Mouse (Mus musculus) layer of hippocampus, postnatal 14 days (tissue): ENCODE data around the gene Tep1. TPM values are rescaled to one million over a fixed set of nuclear protein-coding genes. Genes with fewer than 3 reads are reported as not detected.
"Not testable (repeated sequence)": the region's sequence is repeated elsewhere in the genome, so short reads cannot be mapped to it uniquely, and the experiment has no call there.

ENCODE experiments used
- DNase-seq, 2 experiments: peaks; one replicate each; pipeline ENCODE4 v3.0.0; 2021 to 2022; ENCODE audit warnings: low spot score in 2 of 2, mixed read lengths in 1 of 2
- long read RNA-seq, 2 experiments: library from polyadenylated mRNA; stranded (forward); transcript quantifications; one replicate each; pipeline ENCODE4 v2.0.0; 2021
- total RNA-seq, 2 experiments: library from RNA; stranded (reverse); gene quantifications; 2 replicates each; pipeline ENCODE4 v1.2.3; 2021

Gene Tep1
- total RNA-seq = 1 to 10 TPM; 2.7 to 6.1 TPM
- long read RNA-seq, experiment 1, partial matches to known transcripts = 1 of 1 reads
- long read RNA-seq, experiment 1, other reads (novel, unspliced or antisense) = 0 of 1 reads
- long read RNA-seq, experiment 2, partial matches to known transcripts = 1 of 1 reads
- long read RNA-seq, experiment 2, other reads (novel, unspliced or antisense) = 0 of 1 reads

- DNase-seq = peak; percentile 14 to 43
Observed at GRCm38 (mm10) chr14:50869889-50870804, at the start of gene Tep1. Gene Tep1 (minus strand): TSS chr14:50870560.

GRCm38 (mm10) chr14:50911356-50911755 lies 41.0 kb upstream of the Tep1 start:
- DNase-seq = no peak

GRCm38 (mm10) chr14:50908126-50908525 lies 37.8 kb upstream of the Tep1 start:
- DNase-seq = no peak

- DNase-seq = not testable (repeated sequence)
Observed at GRCm38 (mm10) chr14:50905327-50905726, 35.0 kb upstream of the Tep1 start.

GRCm38 (mm10) chr14:50904828-50905129 lies 34.4 kb upstream of the Tep1 start:
- no peak for DNase-seq

- DNase-seq = peak; percentile 9 to 19
Observed at GRCm38 (mm10) chr14:50903973-50904827, 33.8 kb upstream of the Tep1 start.

GRCm38 (mm10) chr14:50897992-50898391 lies 27.6 kb upstream of the Tep1 start:
- DNase-seq = not testable (repeated sequence)

GRCm38 (mm10) chr14:50897374-50897765 lies 27.0 kb upstream of the Tep1 start, which contains the start of gene Klhl33:
Gene Klhl33 (minus strand): TSS chr14:50897507.
- DNase-seq = no peak

GRCm38 (mm10) chr14:50896747-50897373 lies 26.5 kb upstream of the Tep1 start:
- peak; percentile 12 to 27 for DNase-seq

- peak; percentile 30 to 35 for DNase-seq
Observed at GRCm38 (mm10) chr14:50895985-50896746, 25.8 kb upstream of the Tep1 start.

GRCm38 (mm10) chr14:50895407-50895806 lies 25.0 kb upstream of the Tep1 start:
- DNase-seq = no peak

- no peak for DNase-seq
Observed at GRCm38 (mm10) chr14:50892541-50893459, 22.4 kb upstream of the Tep1 start.

- no peak for DNase-seq
Observed at GRCm38 (mm10) chr14:50892091-50892490, 21.7 kb upstream of the Tep1 start.

GRCm38 (mm10) chr14:50891621-50892020 lies 21.3 kb upstream of the Tep1 start:
- no peak for DNase-seq

GRCm38 (mm10) chr14:50876236-50876950 lies 6.0 kb upstream of the Tep1 start:
- no peak for DNase-seq

GRCm38 (mm10) chr14:50875591-50876230 lies 5.4 kb upstream of the Tep1 start:
- no peak for DNase-seq

- no peak for DNase-seq
Observed at GRCm38 (mm10) chr14:50875175-50875574, 4.8 kb upstream of the Tep1 start.

- no peak for DNase-seq
Observed at GRCm38 (mm10) chr14:50871284-50871683, 924 bp upstream of the Tep1 start.
